In genomic region chr19:3686215-3686894, GRCm38 (mm10) we compare ENCODE assay signal across 8 mouse cellular contexts. TPM values are rescaled to one million over a fixed set of nuclear protein-coding genes. Genes with fewer than 3 reads are reported as not detected.
DNase-seq lines count a peak whose midpoint lies in the region; ATAC-seq and TF ChIP-seq lines count a peak whose summit lies in the region.

Lrp5 (minus strand) TSS chr19:3686564.

- peak within 1 kb of the TSS; percentile 98 for H3K9ac ChIP-seq in embryonic facial prominence, embryonic 11.5 days (replicated peaks; ENCODE audit: low read length)
- H3K9ac ChIP-seq in heart, embryonic 12.5 days: peak within 1 kb of the TSS; percentile 95
- peak within 1 kb of the TSS; percentile 88 for H3K9ac ChIP-seq in kidney, postnatal 0 days (ENCODE audit: low read depth, low read length)
- peak within 1 kb of the TSS; percentile 95 for H3K9ac ChIP-seq in stomach, embryonic 15.5 days

- H3K36me3 ChIP-seq in spleen, adult 2 months (ENCODE audit: control insufficient read depth, insufficient read depth, low read length): no peaks in the 10 kb centered on the region
- no peaks in the 10 kb centered on the region for H3K36me3 ChIP-seq in embryonic facial prominence, embryonic 11.5 days (replicated peaks; ENCODE audit: control insufficient read depth, insufficient read depth, low read depth, low read length)
- H3K36me3 ChIP-seq in heart, embryonic 12.5 days: no peaks in the 10 kb centered on the region
- no peaks in the 10 kb centered on the region for H3K36me3 ChIP-seq in kidney, postnatal 0 days (ENCODE audit: insufficient read depth, low read length)
- no peaks in the 10 kb centered on the region for H3K36me3 ChIP-seq in stomach, embryonic 15.5 days

- no peaks in the 10 kb centered on the region for H3K9me3 ChIP-seq in embryonic facial prominence, embryonic 11.5 days (replicated peaks; ENCODE audit: control insufficient read depth, low read length)
- H3K9me3 ChIP-seq in heart, embryonic 12.5 days (replicated peaks): no peaks in the 10 kb centered on the region
- H3K9me3 ChIP-seq in kidney, postnatal 0 days (replicated peaks; ENCODE audit: low read length): no peaks in the 10 kb centered on the region
- no peaks in the 10 kb centered on the region for H3K9me3 ChIP-seq in stomach, embryonic 15.5 days

- TF ChIP-seq POLR2A in spleen, adult 2 months (IDR thresholded peaks at IDR 0.05; ENCODE audit: low read depth, low read length): no peak

- H3K4me3 ChIP-seq in spleen, adult 2 months (ENCODE audit: extremely low read depth, insufficient read depth, insufficient read length): peak within 1 kb of the TSS; percentile 54
- H3K4me3 ChIP-seq in embryonic facial prominence, embryonic 11.5 days (ENCODE audit: low read depth, low read length): peak within 1 kb of the TSS; percentile 98
- H3K4me3 ChIP-seq in heart, embryonic 12.5 days: peak within 1 kb of the TSS; percentile 89
- H3K4me3 ChIP-seq in kidney, postnatal 0 days (replicated peaks; ENCODE audit: low read depth, low read length): peak within 1 kb of the TSS; percentile 94
- H3K4me3 ChIP-seq in stomach, embryonic 15.5 days (replicated peaks): peak within 1 kb of the TSS; percentile 97

- no peak for TF ChIP-seq CTCF in spleen, adult 2 months (IDR thresholded peaks at IDR 0.05; ENCODE audit: extremely low read depth, insufficient read depth, insufficient read length, insufficient replicate concordance)
- TF ChIP-seq CTCF in kidney, postnatal 0 days (IDR thresholded peaks at IDR 0.05; ENCODE audit: low read depth): no peak

- H3K4me1 ChIP-seq in spleen, adult 2 months (ENCODE audit: control insufficient read depth, insufficient read depth, insufficient read length): peaks cover 4% of the 10 kb centered on the region
- H3K4me1 ChIP-seq in embryonic facial prominence, embryonic 11.5 days (ENCODE audit: control insufficient read depth, insufficient read depth, low read length): no peaks in the 10 kb centered on the region
- H3K4me1 ChIP-seq in heart, embryonic 12.5 days (replicated peaks): peaks cover 44% of the 10 kb centered on the region
- H3K4me1 ChIP-seq in kidney, postnatal 0 days (replicated peaks; ENCODE audit: insufficient read depth, low read length): peaks cover 47% of the 10 kb centered on the region
- H3K4me1 ChIP-seq in stomach, embryonic 15.5 days: peaks cover 42% of the 10 kb centered on the region

- peak within 1 kb of the TSS; percentile 52 for H3K27ac ChIP-seq in spleen, adult 2 months (ENCODE audit: insufficient read depth, low read length)
- peak within 1 kb of the TSS; percentile 75 for H3K27ac ChIP-seq in embryonic facial prominence, embryonic 11.5 days (replicated peaks; ENCODE audit: low read depth, low read length)
- H3K27ac ChIP-seq in heart, embryonic 12.5 days (ENCODE audit: poor library complexity, severe bottlenecking): peak within 1 kb of the TSS; percentile 70
- peak within 1 kb of the TSS; percentile 92 for H3K27ac ChIP-seq in kidney, postnatal 0 days
- peak within 1 kb of the TSS; percentile 88 for H3K27ac ChIP-seq in stomach, embryonic 15.5 days

- no peak for DNase-seq in spleen, adult 2 months (ENCODE audit: low read depth in 1 of 2, low spot score in 2 of 2)
- DNase-seq in spleen, adult 12 weeks (ENCODE audit: low spot score): no peak
- peak; percentile 71 for DNase-seq in embryonic facial prominence, embryonic 11.5 days (ENCODE audit: low spot score)
- peak; percentile 62 for DNase-seq in kidney, postnatal 0 days (ENCODE audit: low spot score)
- DNase-seq in lung, postnatal 36 days: peak; percentile 71

- H3K4me2 ChIP-seq in embryonic facial prominence, embryonic 11.5 days (ENCODE audit: low read depth, low read length): peak within 1 kb of the TSS; percentile 98
- peak within 1 kb of the TSS; percentile 96 for H3K4me2 ChIP-seq in heart, embryonic 12.5 days
- peak within 1 kb of the TSS; percentile 90 for H3K4me2 ChIP-seq in kidney, postnatal 0 days (ENCODE audit: low read length)
- peak within 1 kb of the TSS; percentile 91 for H3K4me2 ChIP-seq in stomach, embryonic 15.5 days

- peak; percentile 11; the same call in 1 of the 2 replicates for ATAC-seq in embryonic facial prominence, embryonic 11.5 days (replicated peaks; ENCODE audit: insufficient number of reproducible peaks, low FRiP score, low TSS enrichment, low read depth)
- peak; percentile 65 for ATAC-seq in heart, embryonic 12.5 days (ENCODE audit: insufficient number of reproducible peaks, low FRiP score)
- ATAC-seq in kidney, postnatal 0 days (replicated peaks; ENCODE audit: low FRiP score, low read depth): peak; percentile 17; the same call in 1 of the 2 replicates
- ATAC-seq in stomach, embryonic 15.5 days (ENCODE audit: insufficient read depth, low FRiP score, low read depth): peak; percentile 40
- no peak for ATAC-seq in activated CD4-positive, CD25-positive, alpha-beta regulatory T cell, adult 4 months

- WGBS in spleen, adult 2 months: under 1% methylated on average over 76 of the region's 83 CpGs
- under 1% methylated on average over 74 of the region's 83 CpGs for WGBS in embryonic facial prominence, embryonic 11.5 days
- 0% methylated on average over 72 of the region's 83 CpGs for WGBS in heart, embryonic 12.5 days
- 0% methylated on average over 45 of the region's 83 CpGs for WGBS in kidney, postnatal 0 days
- WGBS in stomach, embryonic 15.5 days: under 1% methylated on average over 67 of the region's 83 CpGs

- H3K27me3 ChIP-seq in spleen, adult 2 months (ENCODE audit: control insufficient read depth, insufficient read depth, low read length): peaks cover 10% of the 10 kb centered on the region
- H3K27me3 ChIP-seq in embryonic facial prominence, embryonic 11.5 days (ENCODE audit: control insufficient read depth, insufficient read depth, low read length): no peaks in the 10 kb centered on the region
- no peaks in the 10 kb centered on the region for H3K27me3 ChIP-seq in heart, embryonic 12.5 days (replicated peaks)
- no peaks in the 10 kb centered on the region for H3K27me3 ChIP-seq in kidney, postnatal 0 days (ENCODE audit: insufficient read depth, low read length)
- no peaks in the 10 kb centered on the region for H3K27me3 ChIP-seq in stomach, embryonic 15.5 days (replicated peaks)

RNA-seq across cellular contexts. Expression of gene Lrp5, which starts in this region (rescaled TPM):
- polyA plus RNA-seq in spleen, adult 2 months (2012; rRNA removed): 22.6 and 22.8 TPM in 2 replicates
- polyA plus RNA-seq in embryonic facial prominence, embryonic 11.5 days (2014; fragmentation: Nextera tagmentation; extraction: Ambion mirVana): 5.2 and 5.3 TPM in 2 replicates
- polyA plus RNA-seq in heart, embryonic 12.5 days (2016; fragmentation: Nextera tagmentation; extraction: Ambion mirVana): 3.3 and 4.2 TPM in 2 replicates
- 3.3 and 3.5 TPM in 2 replicates for polyA plus RNA-seq in kidney, postnatal 0 days (2015; fragmentation: Nextera tagmentation; extraction: Ambion mirVana)
- polyA plus RNA-seq in stomach, embryonic 15.5 days (2015; fragmentation: Nextera tagmentation; extraction: Ambion mirVana): 5.3 and 6.2 TPM in 2 replicates
- polyA plus RNA-seq in activated CD4-positive, CD25-positive, alpha-beta regulatory T cell, adult 4 months (2017; shearing (Covaris generic)): under 1 TPM in 1 of 2 experiments, not detected in 1; 0.09 TPM

Comparison
In these comparisons a context has a peak if more than half of its experiments do, and no peak if none do; other contexts are left out.
1. DNase-seq: peak in embryonic facial prominence, embryonic 11.5 days (single experiment), kidney, postnatal 0 days (single experiment) and lung, postnatal 36 days (single experiment); none in spleen, adult 2 months (0 of 2) and spleen, adult 12 weeks (single experiment).
2. Peak in every context shown above with its lines, with median percentiles within 50 percentile points of each other: H3K27ac ChIP-seq, H3K4me3 ChIP-seq, H3K4me2 ChIP-seq and H3K9ac ChIP-seq.